Mouse (Mus musculus) frontal cortex, postnatal 36 days (tissue): Measurements from ENCODE around the gene Nmt1.

Source experiments
- DNase-seq, 2 experiments: peaks; one replicate each; pipeline ENCODE4 v3.0.0; 2022; ENCODE audit warnings: low spot score in 2 of 2

Nmt1 gene

DNA sequence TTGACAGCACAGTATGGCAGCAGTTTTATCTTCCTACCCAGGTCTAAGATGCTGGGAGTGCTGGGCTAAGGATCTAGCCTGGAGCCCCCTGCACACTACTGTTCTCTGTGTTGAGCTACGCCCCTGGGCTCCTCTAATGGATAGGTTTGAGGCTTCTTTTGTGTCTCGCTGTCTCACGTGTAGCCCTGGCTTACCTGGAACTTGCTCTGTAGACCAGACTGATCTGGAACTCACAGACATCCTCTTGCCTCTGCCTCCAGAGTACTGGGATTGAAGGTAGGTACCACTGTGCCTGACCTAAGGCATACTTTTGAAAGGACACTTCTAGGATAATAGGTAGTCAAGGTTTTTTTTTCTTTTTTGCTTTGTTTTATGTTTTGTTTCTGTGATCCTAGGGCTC lies 16.0 kb downstream of the Nmt1 start:
- no peak for DNase-seq

DNA sequence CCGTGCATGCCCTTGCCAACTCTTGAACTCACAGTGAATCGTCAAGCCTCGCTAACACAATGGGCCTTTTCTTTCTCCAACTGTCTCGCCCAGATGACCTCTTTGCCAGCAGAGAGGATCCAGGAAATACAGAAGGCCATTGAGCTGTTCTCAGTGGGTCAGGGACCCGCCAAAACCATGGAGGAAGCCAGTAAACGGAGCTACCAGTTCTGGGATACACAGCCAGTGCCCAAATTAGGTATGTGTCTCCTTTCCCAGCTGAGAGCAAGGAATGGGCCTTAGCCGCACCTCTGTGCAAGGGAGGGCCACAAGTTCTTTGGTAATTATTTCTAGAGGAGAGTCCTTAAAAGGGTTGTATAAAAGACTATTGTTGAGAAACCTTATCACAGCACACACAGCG lies 18.3 kb downstream of the Nmt1 start:
- no peak for DNase-seq

DNA sequence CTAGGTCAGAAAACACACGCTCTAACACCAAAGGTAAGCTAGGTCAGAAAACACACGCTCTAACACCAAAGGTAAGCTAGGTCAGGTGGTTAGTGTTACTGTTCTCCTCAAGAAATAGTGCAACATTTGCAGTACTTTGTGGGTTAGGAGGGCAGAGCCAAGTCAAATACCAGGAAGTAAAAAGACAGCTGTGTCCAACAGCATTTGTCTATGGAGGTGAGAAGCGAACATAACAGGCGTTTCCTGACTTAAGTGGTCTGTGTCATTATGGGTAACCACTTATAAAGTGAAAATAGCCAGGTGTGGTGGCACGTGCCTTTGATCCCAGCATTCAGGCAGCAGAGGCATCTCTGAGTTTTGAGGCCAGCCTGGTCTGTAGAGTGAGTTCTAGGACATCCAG lies 21.6 kb downstream of the Nmt1 start:
- no peak for DNase-seq

DNA sequence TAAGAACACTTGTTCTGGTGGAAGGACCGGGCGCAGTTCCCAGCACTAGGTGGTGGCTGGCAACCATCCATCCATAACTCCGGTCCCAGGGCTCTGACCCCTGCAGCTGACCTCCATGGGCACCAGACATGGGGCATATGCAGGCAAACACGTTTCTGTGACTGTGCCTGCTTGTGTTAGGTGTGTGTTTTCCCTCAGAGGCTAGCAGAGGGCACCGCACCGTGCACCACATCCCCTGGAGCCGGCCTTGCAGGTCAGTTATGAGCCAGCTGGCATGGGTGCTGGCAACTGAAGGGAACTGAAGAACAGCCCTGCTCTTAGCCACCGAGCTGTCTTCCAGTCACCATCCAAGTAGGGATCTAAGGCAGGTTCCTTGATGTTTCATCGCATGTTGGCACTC lies 22.2 kb downstream of the Nmt1 start:
- DNase-seq = no peak

DNA sequence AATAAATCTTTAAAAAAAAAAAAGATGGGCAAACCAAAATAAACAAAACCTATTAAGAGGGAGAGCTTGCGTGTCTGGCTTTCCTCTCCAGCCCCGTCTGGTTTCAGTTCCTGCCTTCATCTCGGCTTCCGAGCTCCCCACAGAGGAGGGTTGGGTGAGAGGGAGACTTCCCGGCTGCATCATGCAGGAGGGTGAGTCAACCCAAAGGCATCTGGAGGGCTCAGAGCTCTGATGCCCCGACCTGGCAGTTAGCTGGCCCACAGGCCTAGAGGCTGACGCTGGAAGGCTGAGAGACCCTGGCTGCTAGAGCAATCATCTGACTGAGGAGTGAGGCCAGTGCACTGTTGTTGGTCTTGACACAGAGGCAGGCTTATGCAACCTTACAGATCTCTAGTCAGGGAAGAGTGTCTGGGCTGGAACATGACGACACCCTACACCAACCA lies 23.3 kb downstream of the Nmt1 start:
- DNase-seq = peak; percentile 54 to 57

DNA sequence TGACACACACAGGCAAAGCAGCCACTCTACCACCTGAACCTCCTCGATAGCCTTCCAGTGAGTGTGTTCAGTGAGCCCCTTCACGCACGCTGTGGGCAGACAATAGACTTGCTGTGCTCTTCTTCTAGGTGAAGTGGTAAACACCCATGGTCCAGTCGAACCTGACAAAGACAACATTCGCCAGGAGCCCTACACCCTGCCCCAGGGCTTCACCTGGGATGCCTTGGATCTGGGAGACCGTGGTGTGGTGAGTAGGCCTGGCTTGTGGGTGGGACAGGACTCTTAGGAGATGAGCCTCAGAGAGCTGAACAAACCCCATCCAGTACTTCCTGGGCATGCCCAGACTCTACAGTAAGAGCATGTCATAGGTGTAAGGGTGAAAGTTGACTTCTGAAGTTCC lies 24.1 kb downstream of the Nmt1 start:
- DNase-seq = no peak

DNA sequence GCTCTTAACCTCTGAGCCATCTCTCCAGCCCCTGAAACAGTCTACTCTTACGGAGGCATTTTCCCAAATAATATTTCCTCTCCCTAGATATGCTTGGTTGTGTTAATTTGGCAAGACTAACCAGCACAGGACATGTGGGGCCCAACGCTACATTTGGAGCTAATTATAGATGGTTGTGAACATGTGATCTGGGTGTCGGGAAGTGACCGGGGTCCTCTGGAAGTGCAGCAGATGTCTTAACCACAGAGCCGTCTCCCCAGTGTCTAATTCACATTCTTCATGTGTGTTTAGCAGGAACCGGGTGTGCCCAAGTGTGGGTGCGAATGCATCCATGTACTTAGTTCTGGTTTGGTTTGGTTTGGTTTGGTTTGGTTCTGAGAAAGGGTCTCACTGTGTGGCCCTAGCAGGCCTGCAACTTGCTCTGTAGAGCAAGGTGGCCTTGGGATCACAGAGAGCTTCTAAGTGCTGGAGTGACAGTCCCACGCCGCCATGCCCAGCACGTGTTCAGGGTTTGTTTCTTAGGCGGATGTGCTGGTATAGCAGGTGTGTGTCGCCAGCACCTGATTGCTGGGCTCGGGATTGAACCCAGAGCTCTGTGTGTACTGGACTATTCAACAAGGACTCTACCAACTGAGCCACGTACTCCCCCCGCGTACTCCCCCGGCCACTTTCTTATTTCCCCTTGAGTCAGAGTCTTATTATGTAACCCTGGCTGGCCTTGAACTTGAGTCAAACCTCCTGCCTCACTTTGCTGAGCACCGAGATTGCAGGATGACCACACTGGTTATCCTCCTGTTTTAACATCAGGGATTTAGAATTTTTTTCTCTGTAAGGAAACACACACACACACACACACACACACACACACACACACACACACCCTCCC lies 25.4 kb downstream of the Nmt1 start:
- no peak for DNase-seq

DNA sequence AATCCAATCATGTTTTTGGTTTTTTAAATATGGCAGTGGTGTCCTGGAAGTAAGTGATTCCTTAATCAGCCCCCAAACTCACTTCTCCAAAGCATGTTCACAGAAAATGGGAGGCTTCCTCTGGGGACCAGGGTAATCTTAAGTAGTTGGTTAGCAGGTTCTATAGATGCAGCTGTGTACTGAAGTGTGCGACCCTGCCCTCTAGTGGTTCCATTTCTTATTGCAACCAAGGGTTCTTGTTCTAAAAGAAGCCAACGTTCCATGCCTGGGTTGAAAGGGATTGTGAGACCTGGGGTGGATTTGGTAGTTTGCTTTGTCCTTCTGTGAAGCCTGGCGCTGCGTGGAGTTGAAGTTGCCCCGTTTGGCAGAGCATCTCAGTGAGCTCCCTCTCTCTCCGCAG lies 26.8 kb downstream of the Nmt1 start:
- DNase-seq = peak; percentile 79 to 89

DNA sequence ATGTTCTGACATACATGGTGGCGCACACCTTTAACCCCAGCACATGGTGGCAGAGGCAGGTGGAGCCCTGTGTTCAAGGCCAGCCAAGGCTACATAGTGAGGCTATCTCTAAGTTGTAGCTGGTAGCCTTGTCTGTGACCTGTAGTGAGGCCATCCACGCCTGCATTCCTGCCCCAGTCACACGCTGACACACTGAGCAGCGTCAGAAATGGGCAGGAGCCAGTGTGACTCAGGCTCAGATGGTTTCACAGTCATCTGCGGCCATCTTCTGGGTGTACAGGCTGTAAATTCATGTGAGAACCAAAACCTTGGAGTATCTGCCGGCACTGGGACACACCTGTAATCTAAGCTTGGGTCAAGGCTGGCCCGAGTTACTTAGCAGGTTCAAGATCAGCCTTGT lies 28.6 kb downstream of the Nmt1 start:
- no peak for DNase-seq

DNA sequence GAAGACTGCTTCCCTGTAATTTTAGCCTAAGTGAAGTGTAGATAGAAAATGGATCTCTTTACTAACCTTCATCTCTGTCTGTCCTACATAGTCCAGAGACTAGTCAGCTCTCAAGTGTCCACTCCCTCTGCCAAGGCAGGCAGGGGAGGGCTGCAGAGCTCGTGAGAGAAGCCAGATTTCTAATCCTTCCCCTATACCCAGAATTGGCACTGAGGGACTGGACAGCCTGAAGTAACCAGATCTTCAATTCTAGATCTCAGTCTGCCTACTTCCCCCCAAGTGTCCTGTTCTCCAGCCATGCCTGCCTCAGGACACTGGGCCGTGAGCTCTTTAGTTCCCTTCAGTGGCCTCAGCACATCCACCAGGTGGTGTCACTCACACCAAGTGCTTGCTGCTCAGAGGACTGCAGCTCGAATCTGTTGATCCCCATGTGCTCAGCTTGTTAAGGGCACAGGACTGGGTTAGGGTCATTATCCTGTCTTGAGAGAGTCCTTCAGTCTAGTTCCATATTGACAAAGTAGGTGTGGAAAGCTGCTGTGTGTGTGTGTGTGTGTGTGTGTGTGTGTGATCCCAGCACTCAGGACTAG lies 30.6 kb downstream of the Nmt1 start:
- no peak for DNase-seq

DNA sequence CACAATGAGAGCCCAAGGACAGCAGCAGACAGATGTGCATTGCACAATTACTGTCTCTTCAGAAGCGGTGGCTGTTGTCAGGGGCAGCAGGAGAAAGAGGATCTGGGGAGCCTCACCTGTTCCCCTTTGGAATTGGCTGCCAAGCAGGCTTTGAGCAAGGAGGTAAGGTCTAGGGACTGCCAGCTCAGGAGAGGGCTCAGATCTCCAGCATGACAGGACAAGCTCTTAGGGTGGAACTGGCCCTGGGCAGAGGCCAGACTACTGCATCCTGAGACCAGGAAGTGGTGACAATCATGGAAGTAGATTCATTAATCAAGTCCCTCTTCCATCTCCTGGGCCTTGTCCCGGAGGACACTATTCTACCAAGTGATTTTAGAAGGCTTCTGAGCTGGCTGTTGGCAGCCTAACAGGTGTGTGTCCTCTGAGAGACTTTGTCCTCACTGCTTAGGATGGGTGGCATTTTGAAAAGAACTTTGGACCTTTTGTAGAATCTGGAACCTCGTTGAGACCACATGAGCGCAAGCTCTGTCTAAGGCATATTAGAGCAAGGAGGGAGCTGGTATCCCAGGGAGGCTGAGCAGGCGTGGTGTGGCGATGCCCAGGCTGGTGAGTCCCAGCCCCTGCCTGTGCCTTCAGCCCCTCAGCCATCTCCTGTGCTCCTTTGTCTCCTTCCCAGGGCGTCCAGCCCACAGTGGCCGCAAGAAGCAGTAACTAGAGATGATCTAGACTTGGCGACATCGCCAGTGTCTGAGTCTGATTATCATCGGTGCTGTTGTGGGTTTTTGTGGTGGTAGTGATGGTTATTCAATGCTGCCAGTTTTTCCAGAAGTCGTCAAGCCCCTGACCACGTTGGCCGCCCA lies 38.4 kb downstream of the Nmt1 start:
- DNase-seq = no peak

DNA sequence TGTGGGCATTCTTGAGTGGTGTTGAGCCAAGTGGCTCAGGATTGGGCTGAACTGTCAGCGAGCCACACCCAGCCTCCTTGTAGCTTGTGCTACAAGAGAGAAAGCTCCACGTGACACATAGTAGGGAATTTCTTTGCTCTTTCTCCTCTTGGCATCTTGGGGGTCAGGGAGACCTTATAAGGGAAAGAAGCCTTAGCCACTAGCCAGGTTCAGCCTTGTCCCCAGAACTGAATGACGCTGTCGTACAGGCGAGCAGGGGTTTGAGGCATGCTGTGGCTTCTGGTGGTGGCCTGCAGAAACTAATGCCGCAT lies 39.0 kb downstream of the Nmt1 start:
- DNase-seq = no peak

DNA sequence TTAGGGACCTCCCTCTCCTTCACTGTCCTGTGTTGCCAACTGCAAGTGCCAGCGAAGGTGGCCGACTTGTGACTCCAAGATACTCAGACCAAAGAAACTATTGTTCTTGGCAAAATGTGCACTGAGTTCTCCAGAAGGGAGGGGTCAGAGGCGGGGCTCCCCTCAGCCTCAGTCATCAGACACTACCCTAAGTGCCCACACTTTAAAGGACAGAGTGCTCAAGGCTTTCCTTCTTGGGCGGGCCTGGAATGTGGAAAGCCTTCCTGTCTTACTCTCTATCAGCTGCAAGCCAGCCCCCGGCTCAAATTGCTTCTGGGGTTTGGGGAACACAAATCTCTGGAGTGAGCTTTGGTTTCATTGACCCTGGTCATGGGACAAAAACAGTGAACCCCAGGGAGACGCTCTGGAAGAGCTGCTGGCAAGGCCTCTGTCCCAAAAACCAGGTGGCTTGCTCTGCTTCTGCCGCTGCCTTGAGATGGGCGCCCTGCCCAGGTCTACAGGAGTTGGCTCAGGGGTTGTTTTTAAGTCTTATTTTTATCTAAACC lies 39.5 kb downstream of the Nmt1 start:
- DNase-seq = no peak

DNA sequence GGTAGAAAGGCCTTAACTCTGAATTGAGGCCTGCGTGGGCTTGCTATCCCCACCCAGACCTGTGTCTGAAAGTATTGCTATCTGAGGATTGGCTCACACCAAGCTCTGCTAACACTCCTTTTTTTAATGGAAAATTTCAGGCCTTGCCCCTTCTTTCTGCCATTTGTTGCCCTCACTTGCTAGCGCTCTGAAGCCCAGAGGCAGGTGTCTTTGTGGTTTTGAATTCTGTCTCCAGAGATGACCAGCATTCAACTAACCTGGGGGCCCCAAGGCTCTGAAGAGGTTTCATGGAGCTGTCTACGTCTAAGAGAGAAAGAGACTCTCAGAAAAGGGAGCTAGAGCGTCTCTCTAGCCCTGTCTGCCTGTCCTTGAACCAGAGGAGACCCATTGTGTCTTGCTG lies 40.3 kb downstream of the Nmt1 start:
- DNase-seq = no peak

DNA sequence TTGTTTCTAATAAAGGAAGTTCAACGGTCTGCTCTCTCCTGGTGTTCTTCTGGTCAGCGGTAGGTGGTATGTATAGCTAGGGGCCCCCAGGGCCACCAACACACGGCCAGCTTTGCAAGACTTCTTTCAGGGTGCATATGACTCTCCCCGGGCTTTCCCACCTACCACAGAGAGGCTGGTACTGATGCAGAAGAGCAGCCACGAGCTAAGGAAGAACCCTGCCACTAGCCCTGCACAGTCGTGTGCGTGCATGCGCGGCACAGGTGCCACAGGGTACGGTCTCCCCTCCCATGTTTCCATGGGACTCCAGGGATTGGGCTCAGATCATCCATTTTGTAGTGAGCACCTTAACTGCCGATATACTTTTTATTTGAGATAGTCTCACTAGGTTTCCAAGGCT lies 40.9 kb downstream of the Nmt1 start:
- no peak for DNase-seq

DNA sequence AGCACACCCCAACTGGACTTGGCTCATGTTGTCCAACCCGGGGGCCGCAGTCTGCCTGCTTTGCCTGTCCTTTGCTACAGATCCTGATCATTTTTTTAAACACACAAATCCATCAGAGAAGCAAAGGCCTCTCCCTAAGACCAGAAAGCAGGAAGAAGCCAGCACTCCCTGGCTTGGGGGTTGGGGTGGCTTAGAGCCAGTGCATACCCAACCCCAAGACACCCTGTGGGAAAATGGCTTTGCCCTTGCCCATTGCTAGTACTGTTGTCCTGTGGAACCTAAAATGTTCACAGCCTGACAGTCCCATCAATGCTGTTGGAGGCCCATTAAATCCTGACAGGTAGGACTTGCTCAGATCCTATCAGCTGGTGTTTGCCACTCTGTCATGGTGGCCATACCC lies 41.7 kb downstream of the Nmt1 start:
- no peak for DNase-seq

DNA sequence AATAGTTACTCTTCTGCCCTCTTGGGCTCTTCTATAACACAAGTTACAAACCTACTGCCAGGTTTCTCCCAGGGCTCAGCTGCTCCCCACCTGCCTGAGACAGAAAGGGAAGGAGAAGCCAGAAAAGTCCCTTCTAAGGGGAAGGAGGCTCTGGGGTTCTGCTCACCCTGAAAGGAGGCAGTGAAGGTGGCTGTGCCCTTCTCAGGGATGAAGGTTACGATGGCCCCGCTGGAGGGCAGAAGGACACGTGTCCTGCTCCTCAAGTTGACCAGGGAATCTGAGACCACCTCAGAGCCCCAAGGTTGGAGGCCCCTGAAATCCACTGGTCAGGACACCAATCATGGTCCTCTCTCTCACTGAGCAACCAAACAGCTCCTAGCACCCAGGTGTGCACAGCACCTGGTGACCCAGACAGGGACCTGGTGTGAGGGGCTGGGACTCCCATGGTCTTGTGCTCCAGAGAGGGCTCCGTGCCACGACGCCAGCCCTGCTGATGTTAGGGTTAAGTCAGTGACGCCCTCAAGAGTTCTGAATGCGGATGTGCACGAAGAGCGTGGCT lies 42.4 kb downstream of the Nmt1 start:
- no peak for DNase-seq

DNA sequence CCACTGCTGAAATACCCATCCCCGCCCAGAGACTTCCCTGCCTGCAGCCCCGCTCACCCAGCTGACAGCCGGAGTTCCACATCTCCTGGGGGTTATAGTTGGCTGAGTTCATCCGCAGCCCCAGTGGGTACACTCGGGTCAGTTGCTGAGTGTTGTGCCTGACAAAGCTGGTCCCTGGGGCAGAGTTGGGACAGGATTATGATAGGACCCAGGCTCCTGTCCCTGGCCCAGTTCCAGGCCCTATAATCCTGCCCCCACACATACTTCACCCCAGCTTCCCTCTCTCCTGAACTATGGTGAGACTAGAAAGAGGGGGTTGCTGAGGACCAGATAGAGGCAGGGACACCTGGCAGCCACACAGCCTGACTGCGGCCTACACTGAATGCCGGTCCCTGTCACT lies 45.7 kb downstream of the Nmt1 start:
- DNase-seq = no peak

DNA sequence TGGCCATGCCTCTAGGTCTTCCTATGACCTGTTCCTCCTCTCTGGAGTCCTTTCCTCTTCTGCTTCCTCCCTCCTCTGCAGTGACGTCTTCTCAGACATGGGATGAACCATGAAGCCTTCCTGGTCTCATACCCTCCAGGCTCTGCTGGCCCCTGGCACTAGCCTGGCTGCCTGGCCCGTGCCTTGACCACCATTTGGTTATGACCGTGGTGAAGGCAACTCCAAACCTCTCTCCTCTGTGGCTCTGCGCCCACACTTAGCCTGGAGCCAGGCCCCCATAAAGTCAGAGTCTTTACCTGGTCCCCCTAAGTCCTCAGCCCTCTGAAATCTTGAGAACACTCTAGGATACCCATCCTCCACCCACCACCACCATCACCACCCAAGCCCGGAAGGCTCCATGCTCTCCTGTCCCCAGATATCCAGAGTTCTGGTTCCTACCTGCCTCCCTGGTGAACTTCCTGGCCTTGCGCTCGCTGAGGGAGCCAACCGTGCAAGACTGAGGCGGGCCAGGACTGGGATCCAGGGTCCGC lies 46.2 kb downstream of the Nmt1 start:
- no peak for DNase-seq

DNA sequence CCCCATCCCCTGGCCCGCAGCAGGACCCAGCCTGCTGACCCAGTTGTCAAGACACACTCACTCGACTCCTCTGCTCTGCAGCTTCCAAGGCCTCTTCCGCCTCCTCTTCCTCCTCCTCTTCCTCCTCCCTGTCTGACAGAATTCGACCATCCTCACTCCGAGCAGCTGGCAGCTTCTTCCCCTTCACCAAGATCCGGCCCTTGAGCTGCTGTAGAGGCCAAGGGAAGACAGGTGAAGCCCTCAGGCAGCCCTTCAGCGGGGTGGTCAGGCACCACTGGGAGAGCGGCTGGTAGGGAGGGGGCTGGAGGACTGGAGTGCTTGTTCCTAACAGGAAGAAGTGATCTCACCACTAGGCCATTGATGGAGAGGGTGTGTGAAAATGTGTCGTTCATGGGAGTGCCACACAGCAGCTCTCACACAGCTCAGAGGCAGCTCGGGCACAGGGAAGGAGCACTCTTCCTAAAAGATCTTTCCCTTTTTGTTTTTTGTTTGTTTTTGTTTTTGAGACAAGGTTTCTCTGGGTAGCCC lies 46.9 kb downstream of the Nmt1 start:
- DNase-seq = no peak

DNA sequence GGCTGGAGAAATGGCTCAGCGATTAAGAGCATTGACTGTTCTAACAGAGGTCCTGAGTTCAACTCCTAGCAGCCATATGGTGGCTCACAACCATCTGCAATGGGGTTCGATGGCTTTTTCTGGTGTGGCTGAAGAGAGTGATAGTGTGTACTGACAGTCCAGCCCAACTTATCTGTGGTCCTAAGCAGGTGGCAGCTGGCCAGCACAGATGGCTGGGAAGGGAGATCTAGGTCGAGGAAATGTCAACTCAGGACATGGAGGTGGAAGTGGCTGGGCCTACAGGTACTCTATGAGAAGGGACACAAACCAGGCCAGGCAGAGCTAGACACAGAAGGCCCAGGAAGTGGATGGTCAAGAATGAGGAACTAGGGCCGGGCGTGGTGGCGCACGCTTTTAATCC lies 48.0 kb downstream of the Nmt1 start:
- no peak for DNase-seq

DNA sequence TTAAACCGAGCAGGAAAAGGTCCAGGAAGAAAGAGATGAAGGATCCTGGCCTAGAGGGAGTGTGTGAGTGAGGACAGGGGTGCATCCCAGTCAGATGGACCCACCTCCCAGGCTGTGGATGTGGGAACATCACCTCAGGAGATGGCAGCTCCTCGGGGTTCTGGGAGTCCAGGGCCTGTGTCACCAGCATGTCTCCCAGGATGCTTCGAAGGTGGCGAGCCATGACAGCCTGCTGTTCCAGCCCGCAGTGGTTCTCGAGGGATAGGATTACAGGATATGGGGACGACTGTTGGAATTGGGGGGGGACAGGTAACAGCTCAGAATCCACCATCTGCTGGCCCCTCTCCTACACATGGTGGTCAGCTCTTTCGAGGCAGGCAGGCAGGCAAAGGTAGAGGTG lies 48.6 kb downstream of the Nmt1 start:
- DNase-seq = no peak
